Mouse (Mus musculus): ENCODE measurements around the gene Cdc42bpb. TPM values are rescaled to one million over a fixed set of nuclear protein-coding genes. Genes with fewer than 3 reads are reported as not detected.

Gene Cdc42bpb
- polyA plus RNA-seq, 1 experiment from 2014 or later: 18.7 TPM

DNA sequence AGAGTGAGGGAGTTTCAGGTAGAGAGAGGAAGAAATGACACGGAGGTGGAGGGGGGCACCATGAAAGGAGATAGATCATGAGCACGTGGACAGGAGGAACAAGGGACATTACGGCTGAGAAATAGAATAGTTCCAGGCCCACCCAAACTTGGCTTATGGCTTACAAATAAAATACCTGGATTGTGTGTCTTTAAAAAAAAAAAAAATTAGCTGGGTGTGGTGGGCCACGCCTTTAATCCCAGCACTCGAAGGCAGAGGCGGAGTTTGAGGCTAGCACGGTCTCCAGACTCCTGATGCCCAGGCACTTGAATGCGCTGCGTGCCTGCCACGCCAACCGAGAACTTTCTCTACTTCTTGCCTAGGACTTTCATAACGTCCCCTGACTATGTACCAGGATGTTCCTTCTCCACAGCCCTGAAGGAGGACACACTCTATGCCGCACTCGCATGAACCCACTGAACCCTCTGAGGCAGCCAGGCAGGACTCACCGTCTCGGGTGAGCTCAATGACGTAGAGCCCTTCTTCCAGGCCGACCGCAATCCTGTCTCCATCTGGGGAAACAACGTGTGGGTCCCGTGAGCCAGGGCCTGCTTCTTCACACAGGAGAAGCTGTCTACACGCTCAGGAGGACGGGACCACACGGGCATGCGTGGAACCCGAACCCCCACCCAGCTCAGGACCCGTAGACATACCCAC lies 76.0 kb downstream of the Cdc42bpb start:
- H3K36me3 ChIP-seq (ENCODE audit: control insufficient read depth, insufficient read depth, low read length): peaks cover 49% of the 10 kb centered on the region
- H3K4me1 ChIP-seq (replicated peaks; ENCODE audit: control insufficient read depth, insufficient read depth): no peaks in the 10 kb centered on the region

DNA sequence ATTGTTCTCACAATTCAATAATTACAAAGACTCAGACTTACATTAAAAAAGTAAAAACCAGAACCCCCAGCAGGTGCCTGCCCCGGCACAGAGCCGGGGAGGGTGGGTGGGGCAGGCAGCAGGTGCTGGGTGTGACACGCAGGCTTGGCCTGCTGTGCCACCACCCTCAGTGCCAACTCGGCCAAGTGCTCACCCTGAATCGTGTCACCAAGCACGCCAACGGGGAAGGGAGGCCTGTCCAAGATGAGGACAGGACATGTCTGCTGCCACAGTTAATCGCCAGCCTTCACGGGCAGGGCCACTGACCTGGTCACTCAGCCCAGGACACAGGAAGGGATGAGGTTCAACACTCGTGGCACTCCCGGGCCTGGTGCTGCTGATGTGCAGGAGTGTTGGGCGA lies 84.5 kb downstream of the Cdc42bpb start:
- H3K36me3 ChIP-seq (ENCODE audit: control insufficient read depth, insufficient read depth, low read length): peaks cover 55% of the 10 kb centered on the region
- DNase-seq (ENCODE audit: low spot score) (no peak), ATAC-seq (ENCODE audit: low FRiP score, low TSS enrichment) (no peak)
- no peak overlapping the region for H3K4me3 ChIP-seq (ENCODE audit: low read depth, low read length)
- H3K27ac ChIP-seq (replicated peaks): no peak overlapping the region
- H3K9me3 ChIP-seq (ENCODE audit: control insufficient read depth, low read length): no peaks in the 10 kb centered on the region
- H3K4me2 ChIP-seq (replicated peaks; ENCODE audit: low read depth): no peak overlapping the region
- WGBS: 90% methylated on average over 12 of the region's 12 CpGs
- H3K9ac ChIP-seq (ENCODE audit: low read length): no peak overlapping the region
- TF ChIP-seq CTCF (IDR thresholded peaks at IDR 0.05; ENCODE audit: low read depth) (no peak), EP300 (optimal IDR thresholded peaks at IDR 0.05) (no peak)
- no peaks in the 10 kb centered on the region for H3K4me1 ChIP-seq (replicated peaks; ENCODE audit: control insufficient read depth, insufficient read depth)
- no peaks in the 10 kb centered on the region for H3K27me3 ChIP-seq (ENCODE audit: control insufficient read depth, insufficient read depth, low read length)

More for the DNA sequence above, 76.0 kb downstream of the Cdc42bpb start:
- no peak for TF ChIP-seq CTCF (IDR thresholded peaks at IDR 0.05; ENCODE audit: low read depth)
- no peak for TF ChIP-seq EP300 (optimal IDR thresholded peaks at IDR 0.05)
- H3K27ac ChIP-seq (replicated peaks): no peak overlapping the region
- 94% methylated on average over 27 of the region's 27 CpGs for WGBS
- no peak for ATAC-seq (ENCODE audit: low FRiP score, low TSS enrichment)
- H3K9ac ChIP-seq (ENCODE audit: low read length): no peak overlapping the region
- DNase-seq (ENCODE audit: low spot score): no peak
- no peaks in the 10 kb centered on the region for H3K9me3 ChIP-seq (ENCODE audit: control insufficient read depth, low read length)
- no peaks in the 10 kb centered on the region for H3K27me3 ChIP-seq (ENCODE audit: control insufficient read depth, insufficient read depth, low read length)
- no peak overlapping the region for H3K4me2 ChIP-seq (replicated peaks; ENCODE audit: low read depth)
- no peak overlapping the region for H3K4me3 ChIP-seq (ENCODE audit: low read depth, low read length)

DNA sequence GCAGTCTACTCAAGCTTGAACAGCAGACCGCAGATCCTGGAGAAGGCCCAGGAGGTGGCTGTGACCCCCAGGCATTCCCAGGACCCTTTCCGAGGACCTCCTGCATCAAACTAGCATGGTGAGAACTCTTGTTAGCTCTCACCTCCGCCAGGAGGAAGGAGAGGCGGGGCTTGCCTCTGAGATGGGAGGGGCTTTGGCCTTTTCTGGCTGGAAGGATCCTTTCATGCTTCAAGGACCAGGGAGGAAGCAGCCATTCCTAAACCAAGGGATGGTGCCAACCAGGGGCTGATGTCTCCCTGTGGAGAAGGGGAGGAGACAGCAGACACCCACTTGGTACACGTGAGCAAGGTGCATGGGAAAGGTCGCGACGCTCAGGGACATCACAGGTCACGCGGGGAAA lies 93.0 kb downstream of the Cdc42bpb start:
- no peaks in the 10 kb centered on the region for H3K9me3 ChIP-seq (ENCODE audit: control insufficient read depth, low read length)
- no peak overlapping the region for H3K27ac ChIP-seq (replicated peaks)
- DNase-seq (ENCODE audit: low spot score) (peak; percentile 47), ATAC-seq (ENCODE audit: low FRiP score, low TSS enrichment) (0 out of 2 replicates have a peak, but pooled peaks have one; percentile 6)
- no peaks in the 10 kb centered on the region for H3K36me3 ChIP-seq (ENCODE audit: control insufficient read depth, insufficient read depth, low read length)
- H3K4me3 ChIP-seq (ENCODE audit: low read depth, low read length): no peak overlapping the region
- WGBS: 29% methylated on average over 10 of the region's 10 CpGs
- H3K4me1 ChIP-seq (replicated peaks; ENCODE audit: control insufficient read depth, insufficient read depth): no peaks in the 10 kb centered on the region
- no peak for TF ChIP-seq EP300 (optimal IDR thresholded peaks at IDR 0.05)
- TF ChIP-seq CTCF (IDR thresholded peaks at IDR 0.05; ENCODE audit: low read depth): no peak
- H3K27me3 ChIP-seq (ENCODE audit: control insufficient read depth, insufficient read depth, low read length): no peaks in the 10 kb centered on the region
- no peak overlapping the region for H3K9ac ChIP-seq (ENCODE audit: low read length)
- H3K4me2 ChIP-seq (replicated peaks; ENCODE audit: low read depth): no peak overlapping the region

- DNase-seq (ENCODE audit: low spot score) (no peak), ATAC-seq (ENCODE audit: low FRiP score, low TSS enrichment) (no peak)
- TF ChIP-seq CTCF (IDR thresholded peaks at IDR 0.05; ENCODE audit: low read depth): no peak
- no peak for TF ChIP-seq EP300 (optimal IDR thresholded peaks at IDR 0.05)
- 79% methylated on average over 4 of the region's 4 CpGs for WGBS
- Histone ChIP-seq H3K9ac (ENCODE audit: low read length) (no peak overlapping the region), H3K4me2 (replicated peaks; ENCODE audit: low read depth) (no peak overlapping the region), H3K9me3 (ENCODE audit: control insufficient read depth, low read length) (no peaks in the 10 kb centered on the region), H3K36me3 (ENCODE audit: control insufficient read depth, insufficient read depth, low read length) (no peaks in the 10 kb centered on the region), H3K4me3 (ENCODE audit: low read depth, low read length) (no peak overlapping the region), H3K27me3 (ENCODE audit: control insufficient read depth, insufficient read depth, low read length) (no peaks in the 10 kb centered on the region), H3K27ac (replicated peaks) (no peak overlapping the region), H3K4me1 (replicated peaks; ENCODE audit: control insufficient read depth, insufficient read depth) (no peaks in the 10 kb centered on the region)
Measured at GRCm38 (mm10) chr12:111283573-111283972, 93.9 kb downstream of the Cdc42bpb start.

DNA sequence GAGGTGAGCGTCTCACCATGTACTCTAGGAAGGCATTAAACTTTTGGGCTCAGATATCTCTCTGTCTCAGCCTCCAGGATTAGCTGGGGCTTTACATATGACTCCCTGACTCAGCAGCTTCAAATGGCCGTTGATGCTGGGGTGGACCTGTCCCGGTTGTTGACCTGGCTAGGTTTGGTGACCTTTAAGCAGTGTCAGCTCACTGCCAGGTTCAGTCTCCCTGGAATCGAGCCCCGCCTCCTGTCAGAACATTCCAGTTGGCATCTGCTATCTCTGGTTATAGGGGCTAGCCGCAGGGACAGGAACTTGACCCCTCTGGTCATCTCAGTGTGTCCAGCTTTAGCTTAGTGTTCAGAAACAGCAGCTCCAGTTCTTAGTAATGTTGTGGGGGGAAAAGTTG lies 101.1 kb downstream of the Cdc42bpb start:
- ATAC-seq (ENCODE audit: low FRiP score, low TSS enrichment): no peak
- H3K36me3 ChIP-seq (ENCODE audit: control insufficient read depth, insufficient read depth, low read length): no peaks in the 10 kb centered on the region
- peaks cover 14% of the 10 kb centered on the region; the same call in 1 of the 2 replicates for H3K27me3 ChIP-seq (ENCODE audit: control insufficient read depth, insufficient read depth, low read length)
- no peak overlapping the region for H3K4me2 ChIP-seq (replicated peaks; ENCODE audit: low read depth)
- no peak for DNase-seq (ENCODE audit: low spot score)
- no peak overlapping the region for H3K4me3 ChIP-seq (ENCODE audit: low read depth, low read length)
- no peak overlapping the region for H3K27ac ChIP-seq (replicated peaks)
- TF ChIP-seq CTCF (IDR thresholded peaks at IDR 0.05; ENCODE audit: low read depth) (no peak), EP300 (optimal IDR thresholded peaks at IDR 0.05) (no peak)
- no peaks in the 10 kb centered on the region for H3K9me3 ChIP-seq (ENCODE audit: control insufficient read depth, low read length)
- WGBS: 51% methylated on average over 6 of the region's 6 CpGs
- H3K9ac ChIP-seq (ENCODE audit: low read length): no peak overlapping the region
- peaks cover 5% of the 10 kb centered on the region; the same call in 1 of the 2 replicates for H3K4me1 ChIP-seq (replicated peaks; ENCODE audit: control insufficient read depth, insufficient read depth)

DNA sequence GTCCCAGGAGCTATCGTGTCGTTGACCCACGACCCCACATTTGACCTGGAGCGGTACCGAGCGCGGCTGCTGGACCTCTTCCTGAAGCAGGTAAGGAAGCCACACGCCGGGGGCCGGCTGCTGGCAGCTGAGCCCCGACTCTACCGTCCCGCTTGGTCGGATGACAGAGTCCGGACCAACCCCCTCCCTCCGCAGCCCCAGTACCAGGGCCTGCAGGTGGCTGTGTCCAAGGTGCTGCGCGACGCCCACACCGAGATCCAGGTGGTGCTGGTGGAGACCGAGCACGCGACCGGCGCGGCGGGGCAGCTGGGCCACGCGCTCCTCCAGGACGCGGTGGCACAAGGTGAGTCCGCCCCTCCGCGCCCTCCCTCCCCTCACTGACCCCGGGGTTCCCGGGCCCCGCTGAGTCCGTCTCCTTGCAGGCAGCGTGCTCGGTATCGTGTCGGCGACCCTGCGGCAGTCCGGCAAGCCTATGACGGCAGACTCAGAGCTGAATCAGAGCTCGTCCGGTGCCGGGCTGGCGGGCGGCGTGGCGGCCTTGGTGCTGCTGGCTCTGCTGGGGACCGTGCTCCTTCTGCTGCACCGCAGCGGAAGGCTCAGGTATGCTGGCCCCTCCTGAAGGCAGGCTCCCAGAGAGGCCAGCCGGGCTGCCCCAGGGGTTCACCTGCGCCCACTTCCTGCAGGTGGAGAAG lies 102.2 kb downstream of the Cdc42bpb start:
- H3K36me3 ChIP-seq (ENCODE audit: control insufficient read depth, insufficient read depth, low read length): no peaks in the 10 kb centered on the region
- H3K4me3 ChIP-seq (ENCODE audit: low read depth, low read length): peak overlapping the region; percentile 38
- peaks cover 5% of the 10 kb centered on the region; the same call in 1 of the 2 replicates for H3K4me1 ChIP-seq (replicated peaks; ENCODE audit: control insufficient read depth, insufficient read depth)
- H3K4me2 ChIP-seq (replicated peaks; ENCODE audit: low read depth): peak overlapping the region; percentile 61
- peak; percentile 54 for DNase-seq (ENCODE audit: low spot score)
- peak overlapping the region; percentile 31; the same call in 1 of the 2 replicates for H3K9ac ChIP-seq (ENCODE audit: low read length)
- no peak for TF ChIP-seq CTCF (IDR thresholded peaks at IDR 0.05; ENCODE audit: low read depth)
- no peak for TF ChIP-seq EP300 (optimal IDR thresholded peaks at IDR 0.05)
- H3K27me3 ChIP-seq (ENCODE audit: control insufficient read depth, insufficient read depth, low read length): peaks cover 22% of the 10 kb centered on the region
- H3K27ac ChIP-seq (replicated peaks): no peak overlapping the region
- 0 out of 2 replicates have a peak, but pooled peaks have one; percentile 35 for ATAC-seq (ENCODE audit: low FRiP score, low TSS enrichment)
- H3K9me3 ChIP-seq (ENCODE audit: control insufficient read depth, low read length): no peaks in the 10 kb centered on the region
- WGBS: 2% methylated on average over 55 of the region's 58 CpGs

All from stomach, postnatal 0 days (tissue).